Mouse (Mus musculus): Measurements from ENCODE around the gene St6galnac4. TPM values are rescaled to one million over a fixed set of nuclear protein-coding genes. Genes with fewer than 3 reads are reported as not detected.

Gene St6galnac4
- total RNA-seq, 2 experiments from 2014 or later: 36.7 to 39.1 TPM

DNA sequence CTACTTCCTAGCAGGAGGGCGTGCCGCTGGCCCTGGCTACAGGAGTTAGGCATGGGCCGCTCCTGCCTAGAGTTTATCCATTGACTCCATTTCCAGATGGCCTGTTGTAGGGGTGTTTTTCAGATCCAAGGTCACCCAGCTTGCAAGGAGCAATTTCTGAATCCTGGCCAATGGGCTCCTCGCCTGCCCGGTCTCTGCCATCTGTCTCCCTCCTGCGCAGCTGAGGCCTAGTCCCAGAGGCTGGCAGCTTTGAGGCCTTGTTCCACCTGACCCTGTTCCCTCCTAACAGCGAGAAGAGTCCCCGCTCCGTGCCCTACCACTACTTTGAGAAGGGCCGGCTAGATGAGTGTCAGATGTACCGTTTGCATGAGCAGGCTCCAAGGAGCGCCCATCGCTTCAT, 9.8 kb downstream of the St6galnac4 start:
- DNase-seq (ENCODE audit: low spot score in 2 of 2): no peak
- intact Hi-C loops (cut with DNase I): no loop called here

DNA sequence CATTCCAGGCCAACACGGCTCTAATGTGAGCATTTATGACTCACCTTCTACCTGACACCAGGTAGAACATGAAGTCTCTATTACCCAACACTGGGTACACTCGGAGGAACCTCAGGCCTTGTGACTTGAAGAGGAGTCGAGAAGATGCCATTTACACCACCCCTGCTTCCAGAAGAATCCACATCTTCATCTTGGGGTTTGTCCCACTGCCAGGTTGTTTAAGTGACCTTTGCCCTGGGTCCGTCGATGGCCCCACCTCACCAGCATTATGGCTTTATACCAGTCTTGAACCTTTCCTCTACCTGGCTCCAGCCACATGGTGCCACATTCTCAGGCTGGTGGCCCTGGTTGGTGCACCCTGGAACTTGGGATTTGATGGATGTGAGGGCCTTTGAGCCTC, 10.4 kb downstream of the St6galnac4 start:
- no peak for DNase-seq (ENCODE audit: low spot score in 2 of 2)
- intact Hi-C loops (cut with DNase I): no loop called here

DNA sequence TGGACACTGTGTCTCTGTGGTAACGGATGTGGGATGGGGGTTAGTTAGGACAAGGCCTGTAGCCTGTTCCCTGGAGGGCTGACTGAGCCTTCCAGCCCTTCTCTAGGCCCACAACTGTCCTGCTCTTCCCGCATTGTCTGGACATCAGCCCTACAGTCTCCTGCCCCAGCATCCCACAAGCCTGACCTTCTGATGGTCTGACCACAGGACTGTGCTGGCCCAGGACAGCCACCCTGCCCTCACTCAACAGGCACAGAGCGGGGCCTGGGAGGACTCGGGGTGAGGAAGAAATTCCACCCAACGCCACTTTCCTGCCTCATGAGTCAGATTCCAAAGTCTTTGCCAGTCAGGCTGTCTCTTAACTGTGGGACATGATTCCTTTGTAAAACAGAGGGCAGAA, 10.8 kb downstream of the St6galnac4 start:
- DNase-seq (ENCODE audit: low spot score in 2 of 2): no peak
- intact Hi-C loops (cut with DNase I): no loop called here

DNA sequence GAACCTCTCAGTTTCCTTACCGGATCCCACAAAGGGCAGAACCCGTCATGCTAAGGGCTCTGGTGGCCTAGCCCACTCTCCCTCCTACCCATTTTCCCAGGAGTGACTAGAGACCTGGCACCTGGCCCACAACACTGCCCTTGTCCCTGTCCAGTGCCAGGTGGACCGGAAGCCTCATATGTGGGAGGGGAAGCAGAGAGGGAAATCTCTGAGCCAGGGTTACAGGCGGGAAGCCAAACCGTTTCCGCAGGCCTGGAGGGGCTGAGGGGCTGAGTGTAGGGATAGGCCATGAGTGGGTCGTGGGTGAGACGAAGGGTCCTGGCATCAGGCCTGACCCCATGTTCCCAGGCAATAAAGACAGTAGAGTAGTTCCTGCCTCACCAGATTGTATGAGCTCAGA, 11.6 kb downstream of the St6galnac4 start:
- intact Hi-C loops (cut with DNase I): no loop called here
- no peak for DNase-seq (ENCODE audit: low spot score in 2 of 2)

DNA sequence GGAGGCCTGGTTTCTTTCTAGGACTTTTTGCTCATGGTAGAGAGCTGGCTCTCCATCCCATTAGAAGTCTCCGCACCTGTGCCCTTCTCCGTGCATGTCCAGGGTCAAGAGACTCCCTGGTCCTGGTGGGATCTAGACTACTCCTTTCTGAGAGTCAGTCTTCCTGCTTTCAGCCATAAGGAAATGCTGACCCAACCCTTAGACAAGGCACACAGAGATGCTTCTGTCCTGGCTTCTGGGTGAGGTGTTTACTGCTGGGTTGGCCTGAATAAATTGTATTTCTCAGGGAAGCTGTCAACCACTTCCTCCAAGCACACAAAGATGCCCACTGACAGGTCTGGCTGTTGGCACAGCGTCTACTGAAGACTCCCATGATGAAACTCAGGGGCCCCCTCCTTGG, 12.5 kb downstream of the St6galnac4 start, which contains the start of gene St6galnac6:
Gene St6galnac6 (plus strand): TSS at position 301 of the 400 bp plus-strand sequence.
- no peak for DNase-seq (ENCODE audit: low spot score in 2 of 2)
- intact Hi-C loops (cut with DNase I): no loop called here

GRCm38 (mm10) chr2:32601417-32602065, 14.6 kb downstream of the St6galnac4 start:
- intact Hi-C loops (cut with DNase I): loop anchor here (2.0 kb wide), 1 partner anchor 15 kb away; the partner anchor contains the start of gene St6galnac4
- DNase-seq (ENCODE audit: low spot score in 2 of 2): no peak

GRCm38 (mm10) chr2:32602600-32603054, 15.7 kb downstream of the St6galnac4 start:
- peak; percentile 87 to 88 for DNase-seq (ENCODE audit: low spot score in 2 of 2)
- intact Hi-C loops (cut with DNase I): loop anchor here (2.0 kb wide), 1 partner anchor 16 kb away; the partner anchor contains the start of gene St6galnac4

- intact Hi-C loops (cut with DNase I): no loop called here
- no peak for DNase-seq (ENCODE audit: low spot score in 2 of 2)
Observed at GRCm38 (mm10) chr2:32604631-32605030, 17.7 kb downstream of the St6galnac4 start.

GRCm38 (mm10) chr2:32606161-32607142, 19.6 kb downstream of the St6galnac4 start:
- DNase-seq (ENCODE audit: low spot score in 2 of 2): peak; percentile 78 to 88

GRCm38 (mm10) chr2:32607262-32607947, 20.5 kb downstream of the St6galnac4 start:
- peak; percentile 51 to 52 for DNase-seq (ENCODE audit: low spot score in 2 of 2)
- intact Hi-C loops (cut with DNase I): no loop called here

More at GRCm38 (mm10) chr2:32606161-32607142, 19.6 kb downstream of the St6galnac4 start:
- intact Hi-C loops (cut with DNase I): no loop called here

DNA sequence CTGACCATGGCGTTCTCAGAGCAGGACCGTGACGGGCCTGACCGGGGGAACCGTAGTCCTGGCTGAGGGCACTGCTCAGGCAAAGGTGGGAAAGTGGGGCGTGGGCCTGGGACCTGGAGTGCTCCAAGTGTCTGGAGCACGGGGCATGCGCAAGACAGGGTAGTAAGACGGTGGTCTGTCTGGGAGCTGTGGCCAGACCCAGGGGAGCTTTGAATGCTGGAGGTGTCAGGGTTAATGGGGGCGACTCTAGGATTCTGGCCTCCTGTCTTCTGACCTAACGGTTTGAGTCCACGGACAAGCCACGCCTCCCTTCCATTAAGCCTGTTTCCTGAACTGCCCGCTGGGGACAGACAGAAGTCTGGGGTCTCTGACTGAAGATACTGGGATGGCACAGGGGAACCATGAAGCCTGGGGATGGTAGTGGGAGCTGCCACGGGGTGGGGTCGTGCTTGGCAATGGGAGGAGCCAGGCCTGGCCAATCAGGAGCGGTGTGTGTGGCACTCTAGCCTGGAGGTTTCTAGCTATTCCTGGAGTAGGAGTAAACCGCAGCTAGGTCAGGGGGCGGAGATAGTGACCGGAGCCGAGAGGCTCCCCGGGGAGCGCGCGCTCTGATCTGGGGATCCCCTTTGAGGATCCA, 21.4 kb downstream of the St6galnac4 start:
- peak; percentile 41 to 53 for DNase-seq (ENCODE audit: low spot score in 2 of 2)
- intact Hi-C loops (cut with DNase I): no loop called here

DNA sequence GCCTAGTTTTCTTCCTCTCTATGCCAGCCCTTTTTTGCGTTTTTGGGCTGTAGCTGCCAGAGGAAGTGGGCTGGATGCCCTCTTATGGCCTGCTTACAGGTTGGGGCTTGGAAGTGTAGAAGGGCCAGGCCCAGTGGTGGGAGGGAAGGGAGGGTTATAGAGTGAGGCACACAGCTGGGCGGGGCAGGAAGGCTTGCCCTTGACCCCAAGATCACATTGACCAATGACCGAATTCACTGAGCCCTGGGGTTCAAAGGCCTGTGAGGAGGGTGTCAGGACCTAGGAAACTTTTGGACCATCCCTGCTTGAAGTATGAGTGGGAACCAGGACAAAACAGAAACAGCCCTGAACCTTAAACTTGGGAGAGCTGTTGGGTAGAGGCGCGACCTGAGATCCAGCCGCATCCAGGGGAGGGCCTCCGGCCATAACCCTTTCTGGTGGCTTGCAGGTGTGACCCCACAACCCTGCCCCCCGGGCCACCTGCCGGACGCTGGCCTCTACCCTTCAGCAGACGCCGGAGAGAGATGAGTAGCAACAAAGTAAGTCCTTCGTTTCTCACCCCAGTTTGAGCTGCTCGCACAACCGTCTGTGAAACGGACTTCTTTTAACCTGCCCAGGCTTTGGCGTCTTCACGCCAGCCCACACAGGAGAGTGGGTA, 22.0 kb downstream of the St6galnac4 start:
- intact Hi-C loops (cut with DNase I): no loop called here
- no peak for DNase-seq (ENCODE audit: low spot score in 2 of 2)

GRCm38 (mm10) chr2:32610610-32611229, 23.8 kb downstream of the St6galnac4 start:
- intact Hi-C loops (cut with DNase I): loop anchor here (5.0 kb wide), 1 partner anchor 33 kb away; the partner anchor contains the start of gene 9430097D07Rik
- DNase-seq (ENCODE audit: low spot score in 2 of 2): peak in 1 of 2 experiments; percentile 55

DNA sequence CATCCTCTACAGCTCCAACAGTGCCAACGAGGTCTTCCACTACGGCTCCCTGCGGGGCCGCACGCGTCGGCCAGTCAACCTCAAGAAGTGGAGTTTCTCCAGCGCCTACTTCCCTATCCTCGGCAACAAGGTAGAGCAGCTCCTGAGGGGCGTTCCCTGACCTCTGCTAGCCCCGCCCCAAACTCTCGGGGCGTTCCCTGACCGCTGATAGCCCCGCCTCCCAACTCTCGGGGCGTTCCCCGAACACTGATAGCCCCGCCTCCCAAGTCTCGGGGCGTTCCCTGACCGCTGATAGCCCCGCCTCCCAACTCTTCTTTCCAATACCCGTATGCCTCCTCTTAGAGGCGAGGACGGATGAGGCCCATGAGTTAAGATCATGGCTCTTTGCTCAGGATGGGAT, 25.4 kb downstream of the St6galnac4 start:
- intact Hi-C loops (cut with DNase I): loop anchor here (5.0 kb wide), 1 partner anchor 35 kb away; the partner anchor contains the start of gene 9430097D07Rik
- DNase-seq (ENCODE audit: low spot score in 2 of 2): no peak

DNA sequence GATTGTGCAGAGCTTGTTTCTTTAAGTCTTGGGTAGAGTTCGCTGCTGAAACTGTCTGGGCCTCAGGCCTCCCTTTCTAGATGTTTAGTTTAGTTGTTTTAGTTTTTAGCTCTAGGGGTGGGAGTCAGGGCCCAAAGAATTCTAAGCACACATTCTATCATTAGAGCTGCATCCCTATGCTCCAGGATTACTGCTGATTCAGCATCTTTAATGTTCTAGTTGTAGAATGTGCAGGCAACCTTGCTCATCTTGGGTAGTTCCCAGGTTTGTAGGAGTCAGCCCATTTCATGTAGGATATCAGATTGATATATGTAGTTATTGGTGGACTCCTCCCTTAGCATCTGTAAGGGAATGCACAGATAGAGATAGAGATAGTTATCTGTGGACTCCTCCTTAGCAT, 30.2 kb downstream of the St6galnac4 start:
- DNase-seq (ENCODE audit: low spot score in 2 of 2): no peak
- intact Hi-C loops (cut with DNase I): no loop called here

DNA sequence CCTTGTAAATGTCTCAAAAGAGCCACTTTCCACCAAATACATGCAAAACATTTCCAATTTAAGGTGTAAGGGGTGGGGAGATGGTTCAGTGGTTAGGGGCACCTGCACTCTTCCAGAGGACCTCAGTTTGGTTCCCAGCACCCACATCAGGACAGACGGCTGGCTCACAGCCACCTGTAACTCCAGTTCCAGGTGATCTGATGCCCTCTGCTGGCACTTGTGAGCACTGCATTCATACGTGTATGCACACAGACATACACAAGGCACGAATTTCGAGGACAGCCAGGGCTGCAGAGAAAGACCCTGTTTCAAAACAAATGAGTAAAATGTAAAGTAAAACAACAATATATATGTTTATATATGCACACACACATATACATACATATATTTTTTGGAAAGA, 30.7 kb downstream of the St6galnac4 start:
- no peak for DNase-seq (ENCODE audit: low spot score in 2 of 2)
- intact Hi-C loops (cut with DNase I): no loop called here

- intact Hi-C loops (cut with DNase I): no loop called here
- no peak for DNase-seq (ENCODE audit: low spot score in 2 of 2)
Observed at GRCm38 (mm10) chr2:32618051-32618450, 31.2 kb downstream of the St6galnac4 start.

Data from left cerebral cortex, postnatal 36 days (tissue).